Mouse (Mus musculus): Measurements from ENCODE around the gene Casq2.
A peak's percentile ranks its signal among the peaks of the same experiment; 100 is the strongest.
"Not testable (repeated sequence)": the region's sequence is repeated elsewhere in the genome, so short reads cannot be mapped to it uniquely, and the experiment has no call there.

The Casq2 gene

GRCm38 (mm10) chr3:102137158-102137557 lies 50.9 kb downstream of the Casq2 start:
- DNase-seq (ENCODE audit: low spot score): no peak

DNA sequence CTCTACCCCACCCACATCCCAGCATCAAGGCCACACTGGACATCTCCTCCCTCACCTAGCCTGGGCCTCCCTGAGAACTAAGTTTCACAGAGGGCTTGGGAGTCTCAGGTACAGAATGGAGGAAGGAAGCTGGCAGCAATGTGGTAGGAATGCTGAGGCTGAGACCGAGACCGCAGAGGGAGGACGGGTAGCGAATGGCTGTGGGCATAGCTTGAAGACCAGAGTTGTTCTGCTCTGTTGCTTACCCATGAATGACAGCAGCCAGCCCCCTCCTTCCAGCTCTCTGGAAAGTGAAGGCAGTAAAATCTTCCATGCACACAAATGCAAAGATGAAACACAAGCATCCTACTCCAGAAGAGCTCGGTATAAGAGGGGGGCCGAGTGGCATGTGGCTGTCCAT lies 52.7 kb downstream of the Casq2 start:
- DNase-seq (ENCODE audit: low spot score): no peak

DNA sequence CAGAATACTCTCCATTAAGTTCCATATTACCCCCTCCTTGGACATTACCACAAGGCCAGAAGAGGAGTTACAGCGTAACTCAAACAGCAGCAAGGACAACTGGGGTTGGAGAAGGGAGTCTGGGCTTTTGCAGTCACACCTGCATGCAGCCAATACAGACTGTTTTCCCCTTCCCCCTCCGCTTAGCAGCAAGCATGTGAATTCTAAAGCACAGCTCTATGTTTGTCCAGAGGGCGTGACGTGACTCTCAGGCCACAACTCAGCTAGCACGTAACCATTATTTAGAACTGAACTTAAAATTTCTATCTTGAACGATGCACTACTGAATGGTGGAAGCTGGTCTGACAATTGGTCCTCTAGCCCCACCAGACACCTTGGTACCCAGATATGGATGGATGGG lies 54.4 kb downstream of the Casq2 start:
- DNase-seq (ENCODE audit: low spot score): no peak

DNA sequence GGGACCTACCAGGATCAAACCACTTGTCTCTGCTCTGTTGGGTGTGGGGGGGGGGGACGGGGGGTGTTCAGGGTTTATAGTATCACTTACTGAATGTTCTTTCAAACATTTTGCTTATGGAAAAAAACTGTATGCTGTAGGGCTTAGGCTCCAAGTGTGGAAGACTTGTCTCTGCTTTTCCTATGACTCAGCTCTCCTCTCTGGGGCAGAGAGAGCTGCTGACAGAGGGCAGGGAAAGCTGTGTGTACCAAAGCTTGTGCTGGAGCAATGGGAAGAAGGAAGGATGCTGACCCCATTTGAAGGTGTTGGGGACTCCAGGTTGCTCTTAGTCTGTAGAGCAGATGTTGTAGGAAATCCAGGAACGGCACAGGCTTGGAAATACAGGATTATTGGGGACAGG lies 55.2 kb downstream of the Casq2 start:
- DNase-seq (ENCODE audit: low spot score): no peak

GRCm38 (mm10) chr3:102141893-102142292 lies 55.7 kb downstream of the Casq2 start:
- DNase-seq (ENCODE audit: low spot score): no peak

DNA sequence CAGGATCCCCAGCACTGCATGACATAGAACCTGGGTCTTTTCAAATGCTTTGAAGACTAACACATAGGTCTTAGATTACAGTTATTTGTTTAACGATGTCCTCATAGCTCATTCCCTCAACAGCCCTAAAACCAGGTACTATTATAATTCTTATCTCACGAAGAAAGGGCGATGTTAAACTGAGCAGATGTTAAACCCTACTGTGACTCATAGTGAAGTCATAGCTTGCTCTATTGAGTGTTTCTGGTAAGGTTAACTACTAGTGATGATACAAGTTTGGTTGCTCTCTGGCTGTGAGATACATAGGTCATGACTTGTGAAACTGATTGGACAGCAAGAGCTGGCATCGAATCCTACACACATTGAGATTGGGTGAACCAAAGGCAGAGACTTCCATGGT lies 56.7 kb downstream of the Casq2 start:
- DNase-seq (ENCODE audit: low spot score): no peak

DNA sequence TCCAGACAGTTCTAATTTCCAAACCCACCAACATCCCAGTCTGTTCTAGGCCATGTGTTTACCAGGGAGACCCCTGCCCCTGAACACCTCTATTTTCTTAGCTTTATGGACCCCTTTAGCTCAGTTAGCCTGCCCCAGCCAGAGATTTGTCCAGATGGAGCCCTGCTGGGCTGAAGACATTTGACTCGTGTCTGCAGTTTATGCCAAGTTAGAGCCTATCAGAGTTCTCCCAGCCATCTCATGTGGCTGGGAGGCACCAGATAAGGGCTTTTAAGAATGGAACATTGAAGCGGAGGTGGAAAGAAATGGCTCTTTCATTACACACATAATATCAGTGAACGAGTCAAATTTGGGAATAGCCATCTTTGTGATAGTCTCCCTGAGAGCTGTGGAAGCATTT lies 57.3 kb downstream of the Casq2 start:
- DNase-seq (ENCODE audit: low spot score): no peak

DNA sequence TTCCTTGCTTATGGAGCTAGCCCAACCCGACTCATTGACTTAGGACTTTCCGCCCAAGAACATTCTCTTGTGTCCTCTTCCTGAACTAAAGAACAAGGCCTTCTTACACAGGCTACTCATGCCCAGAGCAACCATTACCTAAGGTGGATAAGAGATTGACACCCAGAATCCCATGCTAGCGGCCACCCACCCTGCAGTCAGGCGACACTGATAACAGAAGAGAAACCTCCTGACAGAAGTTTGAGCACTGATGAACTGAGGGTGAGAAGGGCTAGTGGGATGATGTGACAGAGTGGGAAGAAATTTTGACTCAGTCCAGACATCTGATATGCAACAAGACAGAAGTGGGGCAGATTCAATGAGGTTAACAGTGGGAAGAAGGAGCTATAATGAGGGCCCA lies 58.2 kb downstream of the Casq2 start:
- no peak for DNase-seq (ENCODE audit: low spot score)

DNA sequence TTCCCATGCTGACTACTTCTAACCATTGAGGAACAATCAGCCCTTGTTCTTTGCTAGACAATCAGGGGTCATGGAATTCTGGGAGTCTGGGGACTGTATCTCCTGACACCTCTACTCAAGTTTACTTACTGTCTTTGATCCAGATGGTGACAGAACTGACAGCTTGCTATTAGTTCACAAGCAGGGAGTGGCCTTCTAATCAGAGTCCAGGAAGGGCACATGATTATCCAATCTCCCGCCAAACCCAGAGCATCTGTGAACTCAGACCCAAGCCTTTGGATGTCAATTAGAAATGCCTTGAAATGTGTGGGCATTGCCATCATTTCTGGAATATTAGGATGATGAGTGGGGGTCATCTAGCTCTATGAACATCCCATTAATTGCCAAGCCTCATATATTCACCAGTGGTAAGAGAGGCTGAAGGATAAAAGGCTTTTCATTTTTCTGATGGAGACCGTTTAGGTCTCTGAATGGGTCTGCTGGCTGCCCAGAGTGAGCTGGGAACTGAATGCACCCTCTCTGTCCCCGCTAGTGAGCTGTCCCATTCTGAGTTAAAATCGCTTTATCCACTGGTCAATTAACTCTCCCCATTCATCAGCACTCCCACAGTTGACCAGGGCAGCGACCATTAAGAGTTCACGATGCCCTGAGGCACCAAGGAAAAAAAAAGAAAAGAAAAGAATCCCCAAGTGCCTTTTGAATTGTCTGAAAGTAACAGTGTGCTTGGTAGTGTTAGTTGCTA lies 59.6 kb downstream of the Casq2 start:
- no peak for DNase-seq (ENCODE audit: low spot score)

GRCm38 (mm10) chr3:102146428-102146827 lies 60.2 kb downstream of the Casq2 start:
- DNase-seq (ENCODE audit: low spot score): no peak

GRCm38 (mm10) chr3:102147189-102147588 lies 61.0 kb downstream of the Casq2 start:
- no peak for DNase-seq (ENCODE audit: low spot score)

DNA sequence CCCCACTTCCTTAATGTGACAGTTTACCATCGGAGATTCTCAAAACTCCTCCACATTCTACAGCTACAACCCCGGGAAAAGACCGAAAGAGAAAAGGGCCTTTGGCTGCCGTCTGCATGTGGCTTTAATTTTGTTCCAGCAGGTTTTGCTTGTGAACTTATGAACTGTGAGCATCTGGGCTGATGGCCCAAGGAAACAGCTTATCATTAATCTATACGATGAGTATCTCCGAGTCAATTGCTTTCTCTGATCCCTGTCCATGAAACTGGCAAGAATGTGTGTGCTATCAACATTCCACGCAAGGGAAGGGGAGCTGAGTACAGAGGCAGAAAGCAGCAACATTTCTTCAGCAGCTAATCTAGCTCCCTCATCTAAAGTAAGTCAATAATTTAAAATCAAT lies 63.7 kb downstream of the Casq2 start:
- DNase-seq (ENCODE audit: low spot score): no peak

DNA sequence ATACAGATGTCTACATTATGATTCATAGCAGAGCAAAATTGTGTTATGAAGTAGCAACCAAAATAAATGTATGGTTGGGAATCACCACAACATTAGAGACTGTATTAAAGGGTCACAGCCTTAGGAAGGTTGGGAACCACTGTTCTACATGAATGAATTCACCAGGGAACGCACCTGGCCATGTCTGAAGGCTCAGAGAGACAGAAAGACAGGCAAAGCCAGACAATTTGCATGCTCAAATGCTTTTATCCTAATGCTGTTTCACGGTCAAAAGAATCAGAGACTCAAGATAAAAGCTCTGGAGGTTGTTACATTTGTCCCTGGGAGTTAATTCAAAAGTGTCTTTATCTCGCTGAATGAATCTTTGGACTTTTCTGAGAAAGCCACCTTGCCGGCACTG lies 65.6 kb downstream of the Casq2 start:
- DNase-seq (ENCODE audit: low spot score): no peak

DNA sequence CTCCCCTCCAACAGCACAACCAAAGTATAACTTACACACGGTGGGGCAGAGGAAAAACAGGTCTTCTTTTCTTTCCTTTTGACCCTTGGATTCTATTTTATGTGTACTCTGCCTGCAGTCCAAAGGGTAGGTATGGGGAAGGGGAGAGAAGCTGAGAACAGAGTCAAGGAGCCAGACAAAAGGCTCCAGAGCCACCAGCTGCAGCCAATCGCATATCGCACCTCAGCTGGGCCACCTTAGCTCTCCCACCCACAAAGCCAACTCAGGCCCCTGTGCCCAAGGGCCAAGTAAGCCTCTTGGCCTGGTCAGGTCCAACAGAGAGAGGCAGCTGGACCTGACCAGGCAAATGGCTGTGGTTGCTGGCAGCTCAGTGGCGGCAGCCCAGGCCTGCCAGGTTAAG lies 66.3 kb downstream of the Casq2 start:
- peak; percentile 64 for DNase-seq (ENCODE audit: low spot score)

DNA sequence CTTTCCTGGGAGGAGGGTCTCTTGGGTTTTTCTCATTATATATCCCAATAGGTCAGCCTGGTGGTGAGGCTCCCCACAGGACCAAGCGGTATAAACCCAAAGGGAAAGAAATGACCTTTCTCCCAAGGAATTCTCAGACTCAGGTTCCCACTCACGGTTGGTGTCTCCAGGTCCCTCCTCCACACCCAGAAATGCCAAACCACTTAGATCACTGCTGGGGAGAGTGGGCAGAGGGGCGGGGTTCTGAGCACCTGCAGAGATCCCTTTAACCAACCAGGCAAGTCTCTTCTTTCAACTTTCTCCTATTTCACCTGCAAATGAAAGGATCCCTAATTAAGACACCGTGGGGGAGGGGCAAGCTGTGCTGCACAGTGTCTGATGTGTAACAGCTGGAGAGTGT lies 66.7 kb downstream of the Casq2 start:
- DNase-seq (ENCODE audit: low spot score): no peak

- DNase-seq (ENCODE audit: low spot score): no peak
Observed at GRCm38 (mm10) chr3:102154107-102154506, 67.9 kb downstream of the Casq2 start.

GRCm38 (mm10) chr3:102156737-102157136 lies 70.5 kb downstream of the Casq2 start:
- DNase-seq (ENCODE audit: low spot score): no peak

GRCm38 (mm10) chr3:102157652-102158051 lies 71.4 kb downstream of the Casq2 start:
- no peak for DNase-seq (ENCODE audit: low spot score)

GRCm38 (mm10) chr3:102158759-102159422 lies 72.7 kb downstream of the Casq2 start:
- DNase-seq (ENCODE audit: low spot score): no peak

GRCm38 (mm10) chr3:102159423-102160325 lies 73.5 kb downstream of the Casq2 start:
- DNase-seq (ENCODE audit: low spot score): no peak

- DNase-seq (ENCODE audit: low spot score): not testable (repeated sequence)
Observed at GRCm38 (mm10) chr3:102163861-102164260, 77.6 kb downstream of the Casq2 start.

GRCm38 (mm10) chr3:102164911-102165310 lies 78.7 kb downstream of the Casq2 start:
- no peak for DNase-seq (ENCODE audit: low spot score)
